Mouse (Mus musculus) layer of hippocampus, adult 8-10 months (tissue): ENCODE measurements around the gene Rasgrp4. TPM values are rescaled to one million over a fixed set of nuclear protein-coding genes. Genes with fewer than 3 reads are reported as not detected.
"Not testable (repeated sequence)": the region's sequence is repeated elsewhere in the genome, so short reads cannot be mapped to it uniquely, and the experiment has no call there.

ENCODE experiments used
- DNase-seq, 2 experiments: peaks; one replicate each; pipeline ENCODE4 v3.0.0; 2022; ENCODE audit warnings: low spot score in 2 of 2
- total RNA-seq, 4 experiments: library from RNA; stranded (reverse); gene quantifications; 2 replicates each; pipeline ENCODE4 v1.2.4; 2022

The Rasgrp4 gene
- total RNA-seq, 4 experiments from 2014 or later, result 0.72 to 2.3 (median 0.93) TPM

DNA sequence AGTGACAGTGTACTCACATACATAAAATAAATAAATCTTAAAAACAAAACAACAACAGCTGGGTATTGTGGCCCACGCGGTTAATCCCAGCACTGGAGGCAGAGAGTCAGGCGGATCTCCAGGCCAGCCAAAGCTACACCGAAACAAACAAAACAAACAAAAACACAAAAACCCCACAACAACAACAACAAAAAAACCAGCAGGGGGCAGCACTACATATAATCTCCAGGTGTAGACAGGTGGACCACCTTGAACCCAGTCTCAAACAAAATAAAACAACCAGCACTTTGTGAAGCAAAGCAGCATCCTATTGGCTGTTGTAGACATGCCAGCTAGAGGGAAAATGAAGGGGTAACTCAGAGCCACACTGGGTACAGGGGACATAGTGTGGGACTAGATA is 43.5 kb downstream of the Rasgrp4 start:
- DNase-seq, result no peak

DNA sequence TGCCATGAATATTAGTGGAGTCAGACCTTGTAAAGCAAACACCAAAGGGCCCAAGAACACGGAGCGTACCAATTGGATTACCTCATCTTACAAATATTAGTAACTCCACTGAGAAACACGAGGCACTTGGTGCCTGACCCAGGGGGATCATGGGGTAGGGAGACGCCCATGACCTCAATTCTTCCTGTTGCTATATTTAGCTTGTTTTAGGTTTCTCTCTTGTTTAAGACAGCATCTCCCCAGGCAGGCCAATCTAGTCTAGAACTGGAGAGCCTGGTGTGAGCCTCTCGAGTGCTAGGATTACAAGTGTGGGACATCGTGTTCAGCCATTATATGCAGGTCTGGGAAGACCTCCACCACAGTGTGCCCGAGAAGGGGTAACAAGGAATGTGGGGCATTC is 44.7 kb downstream of the Rasgrp4 start:
- DNase-seq, result no peak

DNA sequence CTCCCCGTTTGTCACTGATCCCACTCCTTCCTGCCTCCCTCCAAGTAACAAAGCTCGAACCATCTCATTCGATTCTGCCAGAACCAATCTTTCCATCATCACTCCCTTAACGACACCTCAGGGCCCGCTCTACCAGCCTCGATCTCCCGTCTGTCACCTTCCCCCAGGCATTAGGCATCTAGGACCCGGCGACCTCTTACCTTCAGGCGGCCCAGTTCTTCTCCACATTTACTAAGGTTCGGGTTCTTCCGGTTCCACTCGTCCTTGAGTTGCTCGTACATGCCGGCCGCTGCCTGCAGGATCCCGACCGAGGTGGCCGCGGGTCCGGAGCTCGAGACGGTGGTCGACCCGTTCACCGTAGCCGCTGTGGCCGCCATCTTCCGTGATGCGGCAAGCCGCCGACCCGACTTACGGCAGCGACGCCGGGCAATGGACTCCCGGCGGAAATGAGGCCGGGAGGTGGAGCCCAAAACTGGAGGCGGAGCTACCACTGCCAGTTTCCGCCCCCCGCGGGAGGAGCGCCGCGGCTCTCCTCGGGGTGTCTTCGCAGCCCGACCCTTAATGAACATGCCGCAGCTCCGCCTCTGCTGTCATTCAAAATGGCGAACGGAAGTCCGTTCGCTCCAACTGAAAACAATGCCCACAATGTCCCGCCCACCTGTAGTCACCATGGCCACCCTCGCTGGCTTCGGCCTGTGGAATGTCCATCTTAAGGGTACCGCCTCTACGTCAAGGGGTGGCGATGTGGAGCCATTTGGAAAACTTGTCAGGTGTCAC is 45.6 kb downstream of the Rasgrp4 start, which contains the start of gene Psmd8:
TSS of gene Psmd8 (minus strand) at position 625 of the 777 bp plus-strand sequence.
- DNase-seq, result peak; percentile 94 to 96

DNA sequence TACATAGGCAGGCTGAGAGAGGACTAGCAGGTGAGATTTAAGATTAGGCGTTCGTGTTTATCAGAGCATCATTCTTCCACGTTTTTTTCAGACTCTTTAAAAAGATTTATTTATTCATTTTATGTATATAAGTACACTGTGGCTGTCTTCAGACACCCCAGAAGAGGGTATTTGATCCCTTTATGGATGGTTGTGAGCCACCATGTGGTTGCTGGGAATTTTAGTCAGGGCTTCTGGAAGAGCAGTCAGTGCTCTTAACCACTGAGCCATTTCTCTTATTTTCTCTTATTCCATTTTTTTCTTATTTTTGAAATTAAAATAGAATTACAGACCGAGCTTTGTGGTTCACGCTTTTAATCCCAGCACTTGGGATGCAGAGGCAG is 46.2 kb downstream of the Rasgrp4 start:
- DNase-seq, result no peak

DNA sequence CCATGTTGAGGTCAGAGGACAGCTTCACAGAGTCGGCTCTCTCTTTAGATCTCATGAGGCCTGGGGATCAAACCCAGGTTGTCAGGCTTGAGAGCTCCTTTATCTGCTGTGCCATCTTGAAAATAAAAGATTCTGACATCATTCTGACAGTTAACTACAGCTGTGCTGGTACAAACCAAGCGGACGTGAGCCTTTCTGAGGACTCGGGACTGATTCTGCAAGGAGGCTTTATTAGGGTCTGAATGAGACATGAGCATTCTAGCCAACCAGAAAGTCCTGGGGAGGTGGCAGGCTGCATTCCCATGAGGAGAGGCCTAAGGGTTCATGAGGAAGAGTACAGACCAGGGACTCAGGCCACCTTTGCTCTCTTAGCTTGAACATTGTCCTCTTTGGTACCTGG is 46.7 kb downstream of the Rasgrp4 start:
- not testable (repeated sequence) for DNase-seq

DNA sequence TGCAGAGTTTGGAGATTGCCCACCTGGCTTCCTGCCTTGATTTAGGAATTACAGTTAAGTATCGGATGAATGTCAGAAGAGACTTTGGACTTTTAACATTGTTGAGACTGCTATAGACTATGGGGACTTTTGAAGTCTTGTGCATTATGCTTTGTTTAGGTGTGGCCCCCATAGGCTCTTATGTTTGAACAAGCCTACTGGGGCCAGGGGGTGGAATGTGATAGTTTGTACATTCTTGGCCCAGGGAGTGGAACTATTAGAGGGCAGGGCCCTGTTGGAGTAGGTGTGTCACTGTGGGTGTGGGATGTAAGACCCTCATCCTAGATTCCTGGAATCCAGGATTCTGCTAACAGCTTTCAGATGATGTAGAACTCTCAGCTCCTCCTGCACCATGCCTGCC is 59.6 kb downstream of the Rasgrp4 start:
- not testable (repeated sequence) for DNase-seq

DNA sequence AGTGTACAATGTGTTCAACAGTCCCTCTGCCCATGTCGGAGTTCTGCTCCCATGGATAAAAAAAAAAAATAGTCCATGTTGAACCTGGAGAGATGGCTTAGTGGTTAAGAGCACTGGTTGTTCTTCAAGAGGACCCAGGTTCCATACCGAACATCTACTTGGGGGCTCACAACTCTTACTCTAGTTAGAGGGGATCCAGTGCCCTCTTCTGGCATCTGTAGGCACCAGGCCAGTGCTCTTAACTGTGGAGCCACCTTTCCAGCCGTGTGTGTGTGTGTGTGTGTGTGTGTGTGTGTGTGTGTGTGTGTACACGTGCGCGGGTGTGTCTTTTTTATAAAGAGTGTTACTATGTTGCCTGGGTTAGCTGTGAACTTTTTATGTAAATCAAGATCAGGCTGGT is 67.9 kb downstream of the Rasgrp4 start:
- no peak for DNase-seq

Other genes starting within 250 kb of the Rasgrp4 start
- 100 to 1,000 TPM; 136 to 138 (median 137) TPM for gene Actn4, start 172.5 kb upstream of the Rasgrp4 start, total RNA-seq
- gene Eif3k, start 153.0 kb upstream of the Rasgrp4 start, total RNA-seq, result 100 to 1,000 TPM; 182 to 214 (median 197) TPM
- gene Map4k1, start 152.8 kb upstream of the Rasgrp4 start, total RNA-seq, result 1 to 10 TPM; 1.3 to 3.5 (median 1.7) TPM
- gene Ryr1, start 9.7 kb upstream of the Rasgrp4 start, total RNA-seq, result 10 to 100 TPM; 12.6 to 18.1 (median 15.2) TPM
- 10 to 100 TPM; 27.9 to 32.4 (median 29.9) TPM for gene Fam98c, start 21.4 kb downstream of the Rasgrp4 start, total RNA-seq
- gene Ggn, start 35.4 kb downstream of the Rasgrp4 start, total RNA-seq, result 1 to 10 TPM in 2 of 4 experiments, under 1 TPM in 2; 0.69 to 1.4 (median 0.88) TPM
- gene Spred3, start 35.6 kb downstream of the Rasgrp4 start, total RNA-seq, result 10 to 100 TPM; 40.6 to 59.3 (median 47.8) TPM
- 100 to 1,000 TPM; 116 to 137 (median 132) TPM for gene Psmd8, start 45.9 kb downstream of the Rasgrp4 start, total RNA-seq
- 1 to 10 TPM; 1.5 to 3.1 (median 2.1) TPM for gene Catsperg1, start 79.2 kb downstream of the Rasgrp4 start, total RNA-seq
- gene Kcnk6, start 97.7 kb downstream of the Rasgrp4 start, total RNA-seq, result 1 to 10 TPM; 2.1 to 5.2 (median 3.2) TPM
- 10 to 100 TPM; 43.8 to 51.5 (median 49.0) TPM for gene Yif1b, start 103.5 kb downstream of the Rasgrp4 start, total RNA-seq
- gene 2200002D01Rik, start 113.6 kb downstream of the Rasgrp4 start, total RNA-seq, result 1 to 10 TPM in 1 of 4 experiments, under 1 TPM in 2, not detected in 1; 0.52 to 1.2 (median 0.92) TPM
- 10 to 100 TPM; 22.3 to 30.6 (median 25.9) TPM for gene Spint2, start 147.1 kb downstream of the Rasgrp4 start, total RNA-seq
- 10 to 100 TPM; 25.8 to 40.8 (median 33.5) TPM for gene Ppp1r14a, start 154.5 kb downstream of the Rasgrp4 start, total RNA-seq
- gene Dpf1, start 169.1 kb downstream of the Rasgrp4 start, total RNA-seq, result 100 to 1,000 TPM in 2 of 4 experiments, 10 to 100 TPM in 2; 91.6 to 116 (median 104) TPM